Mouse (Mus musculus) cerebellum, adult 9-10 months (tissue): Measurements from ENCODE around the gene Otog.

Experiments
- DNase-seq: peaks from one replicate; pipeline ENCODE4 v3.0.0; 2022

Gene Otog

GRCm38 (mm10) chr7:46240696-46241095, at the start of gene Otog:
TSS of gene Otog (plus strand) at chr7:46240987.
- DNase-seq = no peak

DNA sequence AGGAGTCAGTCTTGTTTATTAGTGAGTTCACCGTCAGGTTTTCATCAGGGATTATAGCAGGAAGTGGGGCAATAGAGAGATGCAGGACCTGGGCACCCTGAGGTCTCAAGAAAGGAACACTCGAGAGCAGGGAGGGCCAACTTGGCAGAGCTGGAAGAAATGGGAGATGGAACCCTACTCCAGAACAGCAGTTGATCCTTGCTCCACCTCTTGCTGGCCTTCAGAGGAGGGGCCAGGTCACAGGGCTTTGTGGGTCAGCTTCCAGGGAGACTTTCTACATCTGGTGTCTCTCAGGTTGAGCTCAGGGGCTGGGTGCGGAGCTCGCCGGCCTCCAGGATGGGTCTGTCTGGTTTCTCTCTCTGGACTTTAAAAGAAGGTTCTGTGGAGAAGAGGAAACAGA, 45.4 kb upstream of the Otog start:
- DNase-seq = no peak

GRCm38 (mm10) chr7:46200021-46200420, 40.8 kb upstream of the Otog start:
- DNase-seq = no peak

DNA sequence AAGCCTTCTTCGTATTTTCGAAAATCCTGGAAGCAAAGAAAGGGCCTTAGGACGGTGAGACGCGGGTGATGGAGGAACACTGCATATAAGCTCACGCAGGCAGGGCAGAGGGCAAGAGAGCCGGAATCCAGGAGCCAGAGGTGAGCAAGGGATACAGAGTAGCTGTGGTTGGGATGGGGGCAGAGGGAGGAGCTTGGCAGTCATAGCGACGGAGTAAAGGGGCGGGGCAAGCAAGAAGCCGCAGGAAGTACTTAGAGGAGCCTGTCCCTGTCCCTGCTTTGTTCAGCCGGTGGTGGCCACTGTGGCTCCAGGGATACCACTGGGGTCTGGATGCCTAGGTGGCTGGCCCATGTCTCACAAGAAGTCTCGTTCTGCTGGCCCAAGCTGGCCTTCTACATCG, 39.1 kb upstream of the Otog start:
- no peak for DNase-seq

GRCm38 (mm10) chr7:46204046-46204471, 36.7 kb upstream of the Otog start:
- peak; percentile 77 for DNase-seq

GRCm38 (mm10) chr7:46204775-46205174, 36.0 kb upstream of the Otog start:
- DNase-seq = no peak

DNA sequence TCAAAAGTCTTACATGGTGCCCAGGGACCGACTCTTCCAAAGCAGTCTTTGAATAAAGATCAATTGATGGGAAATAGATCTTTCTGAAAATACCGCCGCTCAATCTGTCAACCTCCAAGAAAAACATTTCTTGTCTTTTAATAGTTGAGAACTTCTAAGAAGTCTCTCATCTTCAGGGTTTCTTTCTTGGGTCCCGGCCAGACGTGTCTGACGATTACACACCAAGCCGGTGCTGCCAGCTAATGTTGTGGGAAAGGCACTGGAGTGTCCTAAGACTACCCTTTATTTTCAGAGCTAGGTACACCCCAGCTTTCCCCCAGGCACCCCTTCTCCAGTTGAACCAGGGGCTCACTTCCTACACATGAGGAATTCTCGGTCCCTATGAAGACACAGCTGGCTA, 32.7 kb upstream of the Otog start:
- no peak for DNase-seq

- DNase-seq = no peak
Measured at GRCm38 (mm10) chr7:46210276-46210675, 30.5 kb upstream of the Otog start.

DNA sequence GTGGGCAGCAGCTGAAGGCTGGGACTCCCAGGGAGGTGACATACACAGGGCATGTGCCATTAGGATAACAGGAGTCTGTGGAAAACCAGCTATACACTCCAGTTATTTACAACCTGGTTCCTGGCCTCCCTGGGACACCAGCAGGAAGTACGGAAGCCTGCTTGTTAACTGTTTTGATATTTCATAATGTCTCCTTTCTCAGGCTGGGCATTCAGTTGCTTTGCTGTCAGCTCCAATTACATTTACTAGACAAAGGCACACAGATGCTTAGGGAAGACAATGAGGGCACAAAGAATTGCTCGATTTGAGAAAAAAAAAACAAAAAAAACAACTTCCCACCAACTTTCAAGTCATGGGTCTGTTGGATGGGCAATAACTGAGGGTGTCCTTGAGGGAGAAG, 24.3 kb upstream of the Otog start:
- DNase-seq = no peak

- no peak for DNase-seq
Measured at GRCm38 (mm10) chr7:46218415-46218814, 22.4 kb upstream of the Otog start.

- no peak for DNase-seq
Measured at GRCm38 (mm10) chr7:46220591-46221129, 20.1 kb upstream of the Otog start.

DNA sequence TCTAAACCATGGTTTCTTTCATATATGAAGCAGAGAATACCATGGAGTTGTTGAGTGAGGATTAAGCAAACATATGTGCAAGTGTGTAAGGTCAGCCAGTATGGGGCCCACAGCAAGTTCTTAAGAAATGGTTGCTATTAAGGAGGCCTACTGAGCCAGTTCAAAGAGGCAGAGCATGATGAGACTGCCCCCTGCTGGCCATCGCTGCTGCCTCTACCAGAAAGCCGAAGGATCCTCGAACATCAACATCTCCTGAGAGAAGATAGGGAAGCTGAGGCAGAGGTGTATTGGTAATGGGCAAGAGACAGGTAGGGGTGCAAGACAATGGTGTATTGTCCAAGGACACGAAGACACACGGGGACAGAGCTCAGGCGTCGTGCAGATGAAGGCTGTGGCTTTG, 14.5 kb upstream of the Otog start:
- peak; percentile 63 for DNase-seq

- peak; percentile 41 for DNase-seq
Measured at GRCm38 (mm10) chr7:46226936-46227335, 13.9 kb upstream of the Otog start.

- DNase-seq = no peak
Measured at GRCm38 (mm10) chr7:46235948-46236347, 4.8 kb upstream of the Otog start.

GRCm38 (mm10) chr7:46236363-46236762, 4.4 kb upstream of the Otog start:
- DNase-seq = no peak

- DNase-seq = no peak
Measured at GRCm38 (mm10) chr7:46237192-46237591, 3.6 kb upstream of the Otog start.

DNA sequence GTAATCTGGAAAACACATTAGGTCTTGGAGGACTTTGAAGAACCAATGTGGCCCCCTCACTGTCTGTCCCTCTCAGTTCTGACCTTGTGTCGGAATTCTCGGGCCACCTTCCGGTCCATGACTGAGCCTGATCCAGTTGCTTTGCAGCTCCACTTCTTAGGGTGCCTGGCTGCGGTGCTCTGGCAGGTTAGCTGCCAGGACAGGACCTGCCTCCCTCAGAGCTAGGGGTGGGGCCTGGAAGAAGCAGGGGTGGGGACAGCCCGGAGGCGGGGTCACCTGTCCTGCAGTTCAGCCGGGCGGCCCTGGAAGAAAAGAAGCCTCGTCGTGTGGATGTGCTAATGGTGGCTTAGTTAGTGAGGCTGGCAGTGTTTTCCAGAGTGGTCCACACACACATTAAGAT, 2.4 kb upstream of the Otog start, which contains the start of gene Ush1c:
TSS of gene Ush1c (minus strand) at position 158 of the 400 bp plus-strand sequence.
- DNase-seq = no peak

DNA sequence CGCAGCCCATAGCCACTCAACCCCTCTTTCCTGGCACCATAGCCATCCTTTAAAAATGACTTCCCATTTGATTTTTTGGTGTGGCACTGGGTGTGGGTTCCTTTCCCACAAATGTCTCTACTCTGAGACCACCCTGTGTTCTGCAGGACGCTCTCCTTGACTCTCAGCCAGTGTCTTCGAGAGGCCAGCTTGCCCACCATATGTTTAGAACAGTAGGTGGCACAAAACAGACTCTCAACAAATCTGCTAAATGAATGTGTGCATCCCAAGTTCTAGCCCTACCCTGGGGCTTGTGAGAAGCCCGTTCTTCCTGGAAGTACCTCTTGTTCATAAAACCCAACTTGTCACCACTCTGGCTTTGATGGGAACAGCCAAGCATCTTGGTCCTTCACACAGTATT, 696 bp upstream of the Otog start:
- peak; percentile 59 for DNase-seq

DNA sequence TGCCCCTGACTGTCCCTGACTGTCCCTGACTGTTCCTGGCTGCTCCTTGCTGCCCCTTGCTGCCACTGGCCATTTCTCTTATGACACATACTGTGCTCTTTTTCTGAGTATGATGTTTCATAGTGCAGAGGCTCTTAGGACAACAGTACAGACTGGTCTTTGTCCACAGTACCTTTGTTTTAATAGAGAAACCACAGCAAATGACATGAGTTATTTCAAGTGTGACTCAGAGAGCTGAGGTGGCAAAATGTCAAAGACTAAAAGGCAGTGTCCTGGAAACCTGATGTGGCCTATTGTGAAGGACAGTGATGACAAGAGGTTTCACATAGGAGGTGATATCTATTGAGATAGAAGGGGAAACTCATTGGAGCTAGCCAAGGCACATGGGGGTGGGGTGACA, 6.1 kb downstream of the Otog start:
- DNase-seq = no peak

DNA sequence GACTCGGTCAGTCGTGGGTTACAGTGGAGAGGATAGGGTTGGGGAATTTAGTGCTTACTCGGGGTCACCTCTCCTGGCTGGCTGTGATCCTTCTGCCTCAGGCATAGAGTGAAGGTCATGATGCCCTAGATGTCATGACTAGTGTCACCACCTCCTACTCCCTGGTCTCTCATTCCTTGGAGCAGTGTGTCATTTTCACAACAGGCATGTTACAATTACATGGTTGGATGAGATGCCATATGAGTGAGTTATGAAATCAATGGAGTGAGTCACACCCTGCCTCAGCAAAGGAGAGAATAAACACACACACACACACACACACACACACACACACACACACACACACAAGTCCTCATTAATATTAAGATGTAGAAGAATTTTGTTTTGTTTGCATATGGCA, 6.8 kb downstream of the Otog start:
- no peak for DNase-seq

DNA sequence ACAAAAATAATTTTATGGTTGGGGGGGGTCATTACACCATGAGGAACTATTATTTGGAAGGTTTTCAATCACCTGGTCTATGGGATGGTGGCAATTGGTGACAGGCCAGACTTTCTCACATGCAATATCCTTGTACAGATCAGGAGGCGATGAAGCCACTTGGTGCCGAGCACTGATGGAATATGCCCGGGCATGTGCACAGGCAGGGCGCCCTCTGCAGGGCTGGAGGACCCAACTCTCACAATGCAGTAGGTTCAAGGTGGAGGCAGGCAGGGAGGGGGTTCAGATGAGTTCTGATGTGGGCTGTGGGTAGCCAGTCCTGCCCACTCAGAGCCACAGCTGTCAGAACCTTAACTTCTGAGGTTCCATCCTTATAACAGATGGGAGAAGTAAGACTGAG, 11.1 kb downstream of the Otog start:
- no peak for DNase-seq

DNA sequence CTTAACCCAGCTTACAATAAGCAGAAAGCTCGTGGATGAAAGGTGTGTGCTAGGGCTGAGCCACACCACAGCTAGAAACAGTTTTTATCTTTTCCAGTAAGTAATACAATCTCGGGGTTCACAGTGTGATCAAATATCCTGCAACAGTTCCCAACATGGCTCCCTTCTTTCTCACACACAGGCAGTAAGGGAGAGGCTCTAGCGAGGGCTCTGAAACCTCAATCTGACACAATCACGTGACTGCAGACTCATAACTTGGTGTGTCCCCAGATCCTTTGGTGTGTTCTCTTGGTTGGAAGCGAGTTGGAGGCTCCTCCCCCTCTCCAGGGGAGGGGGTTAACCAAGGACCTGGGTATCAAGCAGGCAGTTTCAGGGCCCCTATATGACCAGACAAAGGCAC, 35.4 kb downstream of the Otog start:
- no peak for DNase-seq

DNA sequence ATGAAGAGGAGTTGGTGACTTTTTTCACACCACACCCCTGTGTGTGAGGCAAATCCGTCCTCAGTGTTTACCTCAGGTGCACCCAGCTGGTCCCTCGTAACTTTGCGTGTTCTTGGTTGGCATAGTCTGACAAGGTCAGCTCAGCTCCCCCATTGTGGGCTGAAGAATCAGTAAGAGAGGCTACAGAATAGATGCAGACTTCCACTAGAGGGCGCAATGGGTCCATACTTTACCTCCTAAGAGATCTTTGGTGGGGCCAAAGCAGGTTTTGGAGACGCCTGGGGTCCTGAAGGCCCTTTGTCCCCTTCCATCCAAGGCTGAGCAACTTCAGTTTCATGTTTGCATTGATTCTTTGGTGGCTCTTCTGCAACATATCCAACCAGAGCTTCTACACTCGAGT, 39.2 kb downstream of the Otog start:
- peak; percentile 78 for DNase-seq

- no peak for DNase-seq
Measured at GRCm38 (mm10) chr7:46280896-46281295, 40.1 kb downstream of the Otog start.

DNA sequence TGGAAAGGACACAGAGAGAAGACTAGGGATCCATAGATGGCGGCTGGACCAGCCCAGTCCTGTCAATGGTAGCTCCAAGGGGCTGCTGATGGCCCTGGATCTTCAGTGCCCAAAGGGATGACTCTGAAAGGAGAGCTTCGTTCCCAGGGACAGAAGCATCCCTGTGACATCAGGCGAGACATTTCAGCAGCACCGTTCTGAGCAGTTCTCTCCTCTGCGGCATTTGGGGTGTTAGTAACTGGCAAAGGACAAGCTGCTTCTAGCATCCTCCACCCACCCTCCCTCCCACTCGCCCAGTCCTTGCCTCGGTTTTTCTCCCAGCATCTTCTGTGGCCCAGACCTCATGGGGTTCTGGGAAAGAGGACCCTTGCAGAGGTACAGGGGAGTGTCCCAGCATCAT, 41.5 kb downstream of the Otog start:
- DNase-seq = no peak

DNA sequence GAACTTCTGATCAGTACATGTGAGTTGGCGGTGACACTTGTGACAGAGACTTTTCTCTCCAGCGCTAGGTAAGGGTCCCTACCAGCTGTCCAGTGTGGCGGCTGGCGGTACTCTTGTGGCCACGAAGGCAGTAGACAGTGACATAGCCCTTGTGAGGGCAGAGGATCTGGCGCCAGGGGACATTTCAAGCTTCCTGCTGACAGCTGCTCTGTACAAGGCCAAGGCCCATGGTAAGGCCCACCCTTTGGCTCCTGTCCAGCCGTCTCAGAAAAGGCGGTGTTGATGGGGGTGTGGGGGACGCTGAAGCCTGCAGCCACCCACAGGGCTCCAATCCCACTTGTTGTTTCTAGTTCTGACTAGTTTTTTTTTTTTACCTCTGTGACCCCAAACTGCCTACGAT, 42.9 kb downstream of the Otog start:
- DNase-seq = no peak
